Mouse (Mus musculus): ENCODE measurements at regions not wholly inside any gene's neighbourhood (a gene's known extent, or its start where the extent isn't known, plus 50 kb on each side); places are given as distances from the start of the nearest gene placed in this dataset.

DNA sequence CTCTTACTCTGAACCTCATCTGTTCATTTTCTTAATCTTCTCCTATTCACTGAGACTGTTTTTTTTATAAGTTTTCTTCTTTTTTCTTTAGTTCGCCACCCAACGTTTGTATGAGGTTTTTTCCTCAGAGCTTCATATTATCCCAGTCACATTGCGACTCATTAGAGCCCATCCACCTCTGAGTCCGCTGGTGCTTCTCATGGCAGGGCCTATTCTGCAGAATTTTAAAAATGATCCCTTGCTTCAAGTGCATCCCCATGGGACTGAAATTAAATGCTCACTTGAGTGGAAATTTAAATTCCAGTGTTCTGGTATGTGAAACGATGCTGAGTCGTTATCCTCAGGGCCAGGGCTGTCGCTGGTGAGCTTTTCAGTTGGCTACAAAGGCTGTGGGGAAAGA is 410.9 kb downstream of the Igsf11 start:
- TF ChIP-seq CTCF (IDR thresholded peaks at IDR 0.05; ENCODE audit: insufficient read depth, low read depth, low read length): no peak
- TF ChIP-seq POLR2A (IDR thresholded peaks at IDR 0.05; ENCODE audit: insufficient read depth, low read depth, low read length): no peak
- Histone ChIP-seq H3K4me1 (ENCODE audit: control insufficient read depth, insufficient read depth, low read length) (peaks cover 8% of the 10 kb centered on the region), H3K27ac (ENCODE audit: insufficient read depth, low read depth, low read length) (0 out of 2 replicates have a peak overlapping the region, but pooled peaks have one; percentile 26), H3K4me3 (ENCODE audit: insufficient read depth, low read depth, low read length) (no peak overlapping the region)
- 32% methylated on average over 7 of the region's 7 CpGs for WGBS

GRCm38 (mm10) chr16:39307951-39308350 is 415.5 kb downstream of the Igsf11 start:
- 73% methylated on average over 5 of the region's 5 CpGs for WGBS

GRCm38 (mm10) chr16:39316752-39317594 is 424.5 kb downstream of the Igsf11 start:
- H3K4me3 ChIP-seq (ENCODE audit: insufficient read depth, low read depth, low read length): no peak overlapping the region
- TF ChIP-seq POLR2A (IDR thresholded peaks at IDR 0.05; ENCODE audit: insufficient read depth, low read depth, low read length) (no peak), CTCF (IDR thresholded peaks at IDR 0.05; ENCODE audit: insufficient read depth, low read depth, low read length) (peak; percentile 36; the same call in 1 of the 2 replicates)
- peaks cover 2% of the 10 kb centered on the region; the same call in 1 of the 2 replicates for H3K4me1 ChIP-seq (ENCODE audit: control insufficient read depth, insufficient read depth, low read length)
- WGBS: 26% methylated on average over 15 of the region's 15 CpGs
- no peak overlapping the region for H3K27ac ChIP-seq (ENCODE audit: insufficient read depth, low read depth, low read length)

More at GRCm38 (mm10) chr16:39307951-39308350, 415.5 kb downstream of the Igsf11 start:
- Histone ChIP-seq H3K27ac (ENCODE audit: insufficient read depth, low read depth, low read length) (no peak overlapping the region), H3K4me1 (ENCODE audit: control insufficient read depth, insufficient read depth, low read length) (peaks cover 5% of the 10 kb centered on the region), H3K4me3 (ENCODE audit: insufficient read depth, low read depth, low read length) (no peak overlapping the region)
- TF ChIP-seq CTCF (IDR thresholded peaks at IDR 0.05; ENCODE audit: insufficient read depth, low read depth, low read length) (no peak), POLR2A (IDR thresholded peaks at IDR 0.05; ENCODE audit: insufficient read depth, low read depth, low read length) (no peak)

DNA sequence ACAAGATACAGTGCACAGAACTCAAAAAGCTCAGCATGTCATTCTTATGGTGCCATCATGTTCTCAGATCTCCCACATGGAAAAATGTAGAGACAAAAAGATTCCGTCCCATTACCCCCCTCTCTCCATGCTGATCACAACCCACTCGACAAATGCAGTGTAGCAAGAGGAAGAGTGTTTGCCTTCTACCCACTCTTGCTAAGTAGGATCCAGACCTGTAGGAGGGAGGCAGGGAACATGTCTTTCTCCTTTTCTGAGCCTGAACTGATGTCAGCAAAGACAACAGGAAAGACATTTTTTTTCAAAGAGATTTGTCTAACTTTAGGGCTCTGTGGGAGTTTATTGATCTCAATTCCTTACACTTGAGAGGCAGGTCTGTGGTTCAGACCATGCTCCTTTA is 433.2 kb downstream of the Igsf11 start:
- H3K4me1 ChIP-seq (ENCODE audit: control insufficient read depth, insufficient read depth, low read length): no peaks in the 10 kb centered on the region
- 76% methylated on average over 2 of the region's 2 CpGs for WGBS

GRCm38 (mm10) chr16:39363657-39364056 is 471.2 kb downstream of the Igsf11 start:
- H3K4me3 ChIP-seq (ENCODE audit: insufficient read depth, low read depth, low read length): no peak overlapping the region
- TF ChIP-seq POLR2A (IDR thresholded peaks at IDR 0.05; ENCODE audit: insufficient read depth, low read depth, low read length): no peak
- TF ChIP-seq CTCF (IDR thresholded peaks at IDR 0.05; ENCODE audit: insufficient read depth, low read depth, low read length): no peak
- 80% methylated on average over 2 of the region's 2 CpGs for WGBS
- no peaks in the 10 kb centered on the region for H3K4me1 ChIP-seq (ENCODE audit: control insufficient read depth, insufficient read depth, low read length)
- H3K27ac ChIP-seq (ENCODE audit: insufficient read depth, low read depth, low read length): no peak overlapping the region

More for the DNA sequence above, 433.2 kb downstream of the Igsf11 start:
- H3K27ac ChIP-seq (ENCODE audit: insufficient read depth, low read depth, low read length): no peak overlapping the region
- no peak for TF ChIP-seq CTCF (IDR thresholded peaks at IDR 0.05; ENCODE audit: insufficient read depth, low read depth, low read length)
- TF ChIP-seq POLR2A (IDR thresholded peaks at IDR 0.05; ENCODE audit: insufficient read depth, low read depth, low read length): no peak
- H3K4me3 ChIP-seq (ENCODE audit: insufficient read depth, low read depth, low read length): no peak overlapping the region

DNA sequence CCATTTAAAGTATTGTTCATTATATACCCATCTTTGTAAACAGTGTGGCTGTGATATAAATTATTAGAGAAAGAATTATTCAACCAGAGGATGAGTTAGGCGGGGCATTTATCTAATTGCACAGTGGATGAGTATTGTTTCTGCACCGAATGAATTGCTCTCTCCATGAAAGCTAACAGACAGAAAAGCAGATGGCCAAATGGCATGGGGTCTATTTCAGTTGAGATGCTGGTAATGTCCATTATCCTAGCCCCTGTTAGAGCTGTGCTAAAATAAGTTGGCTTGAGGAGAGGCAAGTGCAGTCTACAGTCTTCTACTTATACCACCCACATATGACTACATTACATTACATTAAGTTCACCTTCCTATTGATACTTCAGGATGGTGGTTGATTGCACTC is 475.8 kb downstream of the Igsf11 start:
- no peak for TF ChIP-seq POLR2A (IDR thresholded peaks at IDR 0.05; ENCODE audit: insufficient read depth, low read depth, low read length)
- TF ChIP-seq CTCF (IDR thresholded peaks at IDR 0.05; ENCODE audit: insufficient read depth, low read depth, low read length): no peak
- no peak overlapping the region for H3K4me3 ChIP-seq (ENCODE audit: insufficient read depth, low read depth, low read length)
- WGBS: 83% methylated on average over 2 of the region's 2 CpGs
- H3K4me1 ChIP-seq (ENCODE audit: control insufficient read depth, insufficient read depth, low read length): no peaks in the 10 kb centered on the region
- no peak overlapping the region for H3K27ac ChIP-seq (ENCODE audit: insufficient read depth, low read depth, low read length)

DNA sequence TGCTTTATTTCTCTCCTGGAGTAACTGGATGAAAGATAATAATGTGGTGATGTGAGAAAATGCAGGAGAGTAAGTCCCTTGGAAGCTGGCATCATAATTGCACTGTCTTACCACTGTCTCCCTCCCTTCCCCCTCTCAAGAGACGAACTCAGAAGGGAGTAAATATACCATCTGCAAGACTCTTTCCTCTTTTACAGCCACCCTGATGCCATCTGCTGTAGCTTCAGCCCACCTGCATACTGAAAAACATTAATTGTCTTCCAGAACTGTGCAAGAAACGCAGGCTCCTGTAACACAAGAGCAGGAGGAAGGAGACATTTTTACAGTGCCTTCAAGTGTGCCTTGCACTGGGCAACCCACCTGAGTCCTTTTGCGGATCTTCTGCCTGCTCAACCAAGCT is 482.1 kb downstream of the Igsf11 start:
- WGBS: 55% methylated on average over 3 of the region's 3 CpGs
- Histone ChIP-seq H3K27ac (ENCODE audit: insufficient read depth, low read depth, low read length) (no peak overlapping the region), H3K4me1 (ENCODE audit: control insufficient read depth, insufficient read depth, low read length) (no peaks in the 10 kb centered on the region), H3K4me3 (ENCODE audit: insufficient read depth, low read depth, low read length) (no peak overlapping the region)
- TF ChIP-seq POLR2A (IDR thresholded peaks at IDR 0.05; ENCODE audit: insufficient read depth, low read depth, low read length) (no peak), CTCF (IDR thresholded peaks at IDR 0.05; ENCODE audit: insufficient read depth, low read depth, low read length) (no peak)

GRCm38 (mm10) chr16:39379959-39380358 is 487.5 kb downstream of the Igsf11 start:
- 67% methylated on average over 7 of the region's 7 CpGs for WGBS
- Histone ChIP-seq H3K27ac (ENCODE audit: insufficient read depth, low read depth, low read length) (no peak overlapping the region), H3K4me1 (ENCODE audit: control insufficient read depth, insufficient read depth, low read length) (no peaks in the 10 kb centered on the region)

GRCm38 (mm10) chr16:39389943-39390342 is 497.5 kb downstream of the Igsf11 start:
- TF ChIP-seq POLR2A (IDR thresholded peaks at IDR 0.05; ENCODE audit: insufficient read depth, low read depth, low read length) (no peak), CTCF (IDR thresholded peaks at IDR 0.05; ENCODE audit: insufficient read depth, low read depth, low read length) (no peak)
- Histone ChIP-seq H3K4me3 (ENCODE audit: insufficient read depth, low read depth, low read length) (no peak overlapping the region), H3K27ac (ENCODE audit: insufficient read depth, low read depth, low read length) (no peak overlapping the region), H3K4me1 (ENCODE audit: control insufficient read depth, insufficient read depth, low read length) (no peaks in the 10 kb centered on the region)
- WGBS: 93% methylated on average over 5 of the region's 5 CpGs

More at GRCm38 (mm10) chr16:39379959-39380358, 487.5 kb downstream of the Igsf11 start:
- H3K4me3 ChIP-seq (ENCODE audit: insufficient read depth, low read depth, low read length): no peak overlapping the region
- TF ChIP-seq POLR2A (IDR thresholded peaks at IDR 0.05; ENCODE audit: insufficient read depth, low read depth, low read length) (no peak), CTCF (IDR thresholded peaks at IDR 0.05; ENCODE audit: insufficient read depth, low read depth, low read length) (no peak)

All from olfactory bulb, adult 2 months (tissue).